30 mouse cellular contexts compared by ENCODE assay signal in genomic region chr6:91493053-91493452, GRCm38 (mm10). TPM values are rescaled to one million over a fixed set of nuclear protein-coding genes. Genes with fewer than 3 reads are reported as not detected.
DNase-seq lines count a peak whose midpoint lies in the region; ATAC-seq and TF ChIP-seq lines count a peak whose summit lies in the region.
"Had no signal": no experiment of that assay in that cellular context is flagged by ENCODE, and none has a peak within 500 bp of the region (broad histone marks: within the 10 kb centered on the region; RNA-seq: fewer than 3 reads in every experiment).

No protein-coding gene starts in this region.

- H3K36me3 ChIP-seq in liver, embryonic 16.5 days (ENCODE audit: control insufficient read depth, insufficient read depth): no peaks in the 10 kb centered on the region; the same call in 1 of the 2 replicates
- peaks cover 15% of the 10 kb centered on the region for H3K36me3 ChIP-seq in liver, embryonic 11.5 days (ENCODE audit: control insufficient read depth, insufficient read depth, low read length)
- peaks cover 84% of the 10 kb centered on the region for H3K36me3 ChIP-seq in megakaryocyte, embryonic 14.5 days (replicated peaks; ENCODE audit: low read length)

- peak; percentile 9; the same call in 1 of the 2 replicates for TF ChIP-seq POLR2A in bone marrow, adult 2 months (IDR thresholded peaks at IDR 0.05; ENCODE audit: borderline replicate concordance, control insufficient read depth, low read depth, low read length)

- DNase-seq in liver, embryonic 11.5 days (ENCODE audit: low spot score): no peak
- DNase-seq in heart, postnatal 14 days: no peak
- DNase-seq in left cerebral cortex, postnatal 4 days: no peak
- no peak for DNase-seq in layer of hippocampus, postnatal 36 days
- DNase-seq: adrenal gland, adult 8-10 months; adrenal gland, postnatal 25 days; cerebellum, adult 2 months; cerebellum, adult 9-11 months; cerebellum, postnatal 25 days; embryo, embryonic 11 days; forebrain, postnatal 0 days; gastrocnemius, adult 2 months; gastrocnemius, postnatal 14 days; heart, adult 18-20 months; heart, postnatal 10 days; heart, postnatal 4 days had no signal

- no peak overlapping the region for H3K9ac ChIP-seq in liver, embryonic 16.5 days (ENCODE audit: low read depth, low read length)
- no peak overlapping the region for H3K9ac ChIP-seq in liver, embryonic 11.5 days (ENCODE audit: low read depth, low read length)
- H3K9ac ChIP-seq: embryonic facial prominence, embryonic 13.5 days; forebrain, postnatal 0 days; heart, embryonic 12.5 days; heart, embryonic 15.5 days; hindbrain, embryonic 14.5 days had no signal

- no peaks in the 10 kb centered on the region for H3K9me3 ChIP-seq in liver, embryonic 16.5 days (replicated peaks; ENCODE audit: control insufficient read depth, low read length)
- no peaks in the 10 kb centered on the region for H3K9me3 ChIP-seq in liver, embryonic 11.5 days (ENCODE audit: control insufficient read depth, low read length)
- H3K9me3 ChIP-seq in megakaryocyte, embryonic 14.5 days: no peaks in the 10 kb centered on the region
- H3K9me3 ChIP-seq: embryonic facial prominence, embryonic 10.5 days; embryonic facial prominence, embryonic 13.5 days; heart, embryonic 12.5 days; heart, embryonic 15.5 days had no signal

- ATAC-seq in liver, embryonic 16.5 days (ENCODE audit: low read depth): no peak
- no peak for ATAC-seq in liver, embryonic 11.5 days (replicated peaks; ENCODE audit: low FRiP score)
- peak; percentile 69 for ATAC-seq in granulocyte monocyte progenitor cell, adult 5-6 weeks (replicated peaks; ENCODE audit: poor library complexity, severe bottlenecking)
- ATAC-seq: activated CD4-positive, CD25-positive, alpha-beta regulatory T cell, adult 4 months; forebrain, embryonic 14.5 days; forebrain, postnatal 0 days; hindbrain, postnatal 0 days; inflammation-experienced regulatory T-cells, adult 6 months had no signal

- no peaks in the 10 kb centered on the region; the same call in 1 of the 2 replicates for H3K4me1 ChIP-seq in liver, embryonic 16.5 days (ENCODE audit: control insufficient read depth, low read depth, low read length)
- H3K4me1 ChIP-seq in liver, embryonic 11.5 days (replicated peaks; ENCODE audit: control insufficient read depth, insufficient read depth, low read length): no peaks in the 10 kb centered on the region
- peaks cover 5% of the 10 kb centered on the region; the same call in 1 of the 2 replicates for H3K4me1 ChIP-seq in bone marrow, adult 2 months (ENCODE audit: control insufficient read depth, insufficient read depth, low read length)
- peaks cover 53% of the 10 kb centered on the region for H3K4me1 ChIP-seq in megakaryocyte, embryonic 14.5 days
- H3K4me1 ChIP-seq: embryonic facial prominence, embryonic 13.5 days had no signal

- intact Hi-C loops in heart, postnatal 14 days (cut with DNase I): no loop called here
- intact Hi-C loops in left cerebral cortex, postnatal 4 days (cut with DNase I): no loop called here

- TF ChIP-seq CTCF in bone marrow, adult 2 months (IDR thresholded peaks at IDR 0.05; ENCODE audit: control insufficient read depth, insufficient read depth, low read length): no peak

- H3K4me3 ChIP-seq in liver, embryonic 16.5 days (ENCODE audit: low read depth, low read length): 0 out of 2 replicates have a peak overlapping the region, but pooled peaks have one; percentile 2
- no peak overlapping the region for H3K4me3 ChIP-seq in liver, embryonic 11.5 days (ENCODE audit: low read depth, low read length)
- H3K4me3 ChIP-seq in bone marrow, adult 2 months (replicated peaks; ENCODE audit: control insufficient read depth, low read depth, low read length): peak overlapping the region; percentile 63
- peak overlapping the region; percentile 67 for H3K4me3 ChIP-seq in megakaryocyte, embryonic 14.5 days (replicated peaks)
- H3K4me3 ChIP-seq: embryonic facial prominence, embryonic 10.5 days; embryonic facial prominence, embryonic 13.5 days; erythroblast, embryonic 14.5 days; gastrocnemius, adult 2 months; heart, embryonic 12.5 days; heart, embryonic 15.5 days had no signal

- no peaks in the 10 kb centered on the region for H3K27me3 ChIP-seq in liver, embryonic 16.5 days (ENCODE audit: control insufficient read depth, insufficient read depth, low read depth, low read length)
- no peaks in the 10 kb centered on the region for H3K27me3 ChIP-seq in liver, embryonic 11.5 days (replicated peaks; ENCODE audit: control insufficient read depth, insufficient read depth, low read length)
- H3K27me3 ChIP-seq in megakaryocyte, embryonic 14.5 days (replicated peaks): no peaks in the 10 kb centered on the region
- H3K27me3 ChIP-seq: embryonic facial prominence, embryonic 13.5 days; heart, embryonic 12.5 days; heart, embryonic 15.5 days had no signal

- WGBS in liver, embryonic 16.5 days (ENCODE audit: insufficient replicate concordance): 43% methylated on average over 10 of the region's 10 CpGs
- 76% methylated on average over 10 of the region's 10 CpGs for WGBS in liver, embryonic 11.5 days
- WGBS in bone marrow, adult 2 months: 22% methylated on average over 10 of the region's 10 CpGs

- H3K27ac ChIP-seq in liver, embryonic 16.5 days (ENCODE audit: low read length): no peak overlapping the region
- no peak overlapping the region for H3K27ac ChIP-seq in liver, embryonic 11.5 days (ENCODE audit: low read depth, low read length)
- peak overlapping the region; percentile 51 for H3K27ac ChIP-seq in bone marrow, adult 2 months (ENCODE audit: control insufficient read depth, insufficient read depth, low read depth, low read length, poor library complexity)
- H3K27ac ChIP-seq: embryonic facial prominence, embryonic 10.5 days; embryonic facial prominence, embryonic 13.5 days; gastrocnemius, adult 2 months; heart, embryonic 15.5 days; hindbrain, embryonic 14.5 days; hindbrain, postnatal 0 days had no signal

- H3K4me2 ChIP-seq in liver, embryonic 16.5 days (ENCODE audit: low read depth, low read length): no peak overlapping the region
- no peak overlapping the region for H3K4me2 ChIP-seq in liver, embryonic 11.5 days
- H3K4me2 ChIP-seq: embryonic facial prominence, embryonic 13.5 days; heart, embryonic 12.5 days; heart, embryonic 15.5 days; hindbrain, embryonic 14.5 days had no signal

RNA-seq across cellular contexts. Expression of gene Tmem43, which starts 19.6 kb away (rescaled TPM):
- polyA plus RNA-seq in liver, embryonic 16.5 days (2015; fragmentation: Nextera tagmentation; extraction: Ambion mirVana): 10.6 and 12.1 TPM in 2 replicates
- 30.0 and 31.7 TPM in 2 replicates for polyA plus RNA-seq in liver, embryonic 11.5 days (2014; fragmentation: Nextera tagmentation; extraction: Ambion mirVana)
- polyA plus RNA-seq in bone marrow, adult 2 months (2011; ENCODE audit: insufficient read depth, insufficient read length, low replicate concordance, missing spikeins): 12.6 and 27.9 TPM in 2 replicates
- total RNA-seq in granulocyte monocyte progenitor cell, adult 5-6 weeks (2014; fragmentation: Nextera tagmentation): 63.2 and 76.0 TPM in 2 replicates
- 59.3 and 77.7 TPM in 2 replicates for total RNA-seq in granulocyte monocyte progenitor cell, adult 5-6 weeks (2017)
- 1.5 and 3.9 TPM in 2 replicates for polyA plus RNA-seq in megakaryocyte, embryonic 14.5 days (2012; ENCODE audit: insufficient read depth, low replicate concordance)
- 10 to 100 TPM; 24.3 to 24.9 TPM for total RNA-seq in heart, postnatal 14 days (2021)
- total RNA-seq in left cerebral cortex, postnatal 4 days (2021): 10 to 100 TPM; 38.5 to 46.8 TPM
- 10 to 100 TPM; 28.7 to 31.8 TPM for total RNA-seq in layer of hippocampus, postnatal 36 days (2021)

RNA-seq across cellular contexts. Expression of gene Chchd4, which starts 19.7 kb away (rescaled TPM):
- polyA plus RNA-seq in liver, embryonic 16.5 days (2015; fragmentation: Nextera tagmentation; extraction: Ambion mirVana): 9.9 and 10.1 TPM in 2 replicates
- polyA plus RNA-seq in liver, embryonic 11.5 days (2014; fragmentation: Nextera tagmentation; extraction: Ambion mirVana): 47.1 and 47.3 TPM in 2 replicates
- polyA plus RNA-seq in bone marrow, adult 2 months (2011; ENCODE audit: insufficient read depth, insufficient read length, low replicate concordance, missing spikeins): 5.7 and 6.7 TPM in 2 replicates
- 23.4 and 30.7 TPM in 2 replicates for total RNA-seq in granulocyte monocyte progenitor cell, adult 5-6 weeks (2014; fragmentation: Nextera tagmentation)
- 24.6 and 24.9 TPM in 2 replicates for total RNA-seq in granulocyte monocyte progenitor cell, adult 5-6 weeks (2017)
- polyA plus RNA-seq in megakaryocyte, embryonic 14.5 days (2012; ENCODE audit: insufficient read depth, low replicate concordance): 0.79 and 6.6 TPM in 2 replicates
- total RNA-seq in heart, postnatal 14 days (2021): 10 to 100 TPM; 12.9 to 15.1 TPM
- total RNA-seq in left cerebral cortex, postnatal 4 days (2021): 10 to 100 TPM; 18.8 to 21.5 TPM
- 10 to 100 TPM; 19.8 to 22.8 TPM for total RNA-seq in layer of hippocampus, postnatal 36 days (2021)

RNA-seq across cellular contexts. Expression of gene Xpc, which starts 22.6 kb away (rescaled TPM):
- 4.7 and 5.3 TPM in 2 replicates for polyA plus RNA-seq in liver, embryonic 16.5 days (2015; fragmentation: Nextera tagmentation; extraction: Ambion mirVana)
- polyA plus RNA-seq in liver, embryonic 11.5 days (2014; fragmentation: Nextera tagmentation; extraction: Ambion mirVana): 13.2 and 13.4 TPM in 2 replicates
- polyA plus RNA-seq in bone marrow, adult 2 months (2011; ENCODE audit: insufficient read depth, insufficient read length, low replicate concordance, missing spikeins): 8.7 and 17.1 TPM in 2 replicates
- 38.4 TPM in 2 replicates for total RNA-seq in granulocyte monocyte progenitor cell, adult 5-6 weeks (2014; fragmentation: Nextera tagmentation)
- total RNA-seq in granulocyte monocyte progenitor cell, adult 5-6 weeks (2017): 63.3 and 64.4 TPM in 2 replicates
- 0.45 and 3.5 TPM in 2 replicates for polyA plus RNA-seq in megakaryocyte, embryonic 14.5 days (2012; ENCODE audit: insufficient read depth, low replicate concordance)
- total RNA-seq in heart, postnatal 14 days (2021): 10 to 100 TPM; 10.4 to 10.9 TPM
- 10 to 100 TPM; 13.1 to 14.1 TPM for total RNA-seq in left cerebral cortex, postnatal 4 days (2021)
- 10 to 100 TPM; 12.5 to 14.5 TPM for total RNA-seq in layer of hippocampus, postnatal 36 days (2021)

RNA-seq across cellular contexts. Expression of gene Lsm3, which starts 22.7 kb away (rescaled TPM):
- polyA plus RNA-seq in liver, embryonic 16.5 days (2015; fragmentation: Nextera tagmentation; extraction: Ambion mirVana): 84.4 and 93.5 TPM in 2 replicates
- 309 and 318 TPM in 2 replicates for polyA plus RNA-seq in liver, embryonic 11.5 days (2014; fragmentation: Nextera tagmentation; extraction: Ambion mirVana)
- polyA plus RNA-seq in bone marrow, adult 2 months (2011; ENCODE audit: insufficient read depth, insufficient read length, low replicate concordance, missing spikeins): 112 and 140 TPM in 2 replicates
- total RNA-seq in granulocyte monocyte progenitor cell, adult 5-6 weeks (2014; fragmentation: Nextera tagmentation): 221 and 276 TPM in 2 replicates
- 454 and 490 TPM in 2 replicates for total RNA-seq in granulocyte monocyte progenitor cell, adult 5-6 weeks (2017)
- 10.3 TPM in 1 of 2 replicates, not detected in the other for polyA plus RNA-seq in megakaryocyte, embryonic 14.5 days (2012; ENCODE audit: insufficient read depth, low replicate concordance)
- total RNA-seq in heart, postnatal 14 days (2021): 10 to 100 TPM; 47.8 to 58.0 TPM
- total RNA-seq in left cerebral cortex, postnatal 4 days (2021): 10 to 100 TPM; 54.4 to 62.2 TPM
- total RNA-seq in layer of hippocampus, postnatal 36 days (2021): 10 to 100 TPM; 36.8 to 41.5 TPM
